Mouse (Mus musculus) thymus, postnatal 10 days (tissue): ENCODE results near the gene Gm1043.
A peak's percentile ranks its signal among the peaks of the same experiment; 100 is the strongest.

Source experiments
- DNase-seq, 2 experiments: peaks; one replicate each; pipeline ENCODE4 v3.0.0; 2021; ENCODE audit warnings: low spot score in 2 of 2

Gene Gm1043

DNA sequence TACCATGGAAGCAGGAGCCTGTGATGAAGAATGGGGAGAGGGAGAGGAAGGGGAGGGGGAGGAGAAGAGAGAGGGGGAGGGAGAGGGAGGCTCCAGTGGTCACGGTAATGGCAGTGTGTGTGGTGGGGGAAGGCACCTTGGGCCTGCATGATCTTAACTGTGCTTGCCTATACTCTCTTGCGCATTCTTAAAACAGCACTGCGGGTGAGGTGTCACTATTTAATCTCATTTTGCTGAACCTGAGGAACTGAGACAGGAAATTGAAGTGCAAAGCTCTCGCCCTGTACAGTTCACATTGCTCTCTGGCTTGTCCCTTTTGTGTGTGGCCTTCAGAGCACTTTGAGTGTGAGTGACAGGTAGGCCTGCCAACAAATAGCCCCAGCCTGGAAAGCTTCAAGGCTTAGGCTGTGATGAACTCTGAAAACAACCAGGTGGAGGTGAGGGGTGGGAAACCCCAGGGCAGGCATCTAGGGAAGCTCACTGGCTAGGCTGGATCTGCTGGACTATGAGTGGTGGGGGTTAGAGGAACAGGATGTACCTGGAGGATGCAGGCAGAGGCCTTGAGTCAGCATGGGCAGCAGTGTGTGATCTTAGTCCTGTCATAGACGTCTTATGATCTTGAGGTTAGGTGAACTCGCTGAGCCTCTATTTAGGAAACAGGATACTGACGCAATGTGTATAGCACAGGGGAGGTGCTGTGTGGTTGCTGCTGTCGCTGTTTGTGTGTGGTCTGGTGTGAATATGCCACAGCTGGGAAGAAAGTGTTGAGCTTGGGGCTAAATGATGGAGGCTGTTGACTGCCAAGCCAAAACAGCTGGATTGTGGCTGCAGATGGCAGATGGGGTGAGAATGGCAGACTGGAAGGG, 18.2 kb upstream of the Gm1043 start:
- peak; percentile 52 for DNase-seq

DNA sequence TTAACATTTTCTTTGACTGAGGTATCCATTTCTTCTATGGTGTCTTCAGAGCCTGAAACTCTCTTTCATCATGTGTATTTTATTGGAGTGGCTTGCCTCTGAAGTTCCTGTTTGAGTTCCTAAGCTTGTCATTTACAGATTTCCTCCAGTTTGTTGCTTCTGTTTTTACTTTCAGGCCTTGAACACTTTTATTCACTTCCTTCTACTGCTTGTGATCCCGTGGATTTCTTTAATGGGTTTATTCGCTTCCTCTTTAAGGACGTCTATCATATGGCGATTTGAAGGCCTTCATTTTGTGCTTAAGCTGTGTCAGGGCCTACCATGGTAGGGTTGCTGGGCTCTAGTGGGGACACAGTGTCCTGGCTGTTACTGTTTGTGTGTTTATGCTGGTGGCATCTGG, 11.5 kb upstream of the Gm1043 start:
- DNase-seq, result no peak

DNA sequence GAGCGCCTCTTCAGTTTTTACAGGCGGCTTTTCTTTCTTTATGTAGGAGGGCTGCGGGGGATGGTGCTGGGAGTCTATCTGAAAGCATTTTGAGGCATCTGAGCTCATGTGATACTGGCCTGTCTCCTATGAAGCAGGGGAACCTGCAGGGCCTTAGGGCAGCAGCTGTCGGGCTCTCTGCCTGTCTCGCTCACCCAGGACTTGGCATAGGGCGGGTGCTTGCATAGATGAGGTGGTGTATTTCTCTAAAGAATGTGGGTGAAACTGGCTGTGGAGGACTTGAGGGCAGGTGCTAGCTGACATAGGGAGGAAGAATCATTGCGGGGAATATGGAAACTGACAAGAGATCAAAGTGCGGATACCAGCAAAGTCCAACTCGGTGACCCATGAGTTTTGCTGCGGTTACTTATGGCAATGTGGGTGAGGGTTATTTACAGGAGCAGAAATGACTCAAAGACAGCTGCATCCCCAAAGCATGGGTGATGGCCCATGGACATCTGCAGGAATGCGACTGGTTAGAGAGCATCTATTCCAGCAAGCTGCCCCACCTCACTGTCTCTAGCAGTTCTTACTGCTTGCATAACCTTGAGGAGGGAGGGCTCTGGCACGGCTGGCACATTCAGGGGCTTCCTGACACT, 8.4 kb upstream of the Gm1043 start:
- no peak for DNase-seq

DNA sequence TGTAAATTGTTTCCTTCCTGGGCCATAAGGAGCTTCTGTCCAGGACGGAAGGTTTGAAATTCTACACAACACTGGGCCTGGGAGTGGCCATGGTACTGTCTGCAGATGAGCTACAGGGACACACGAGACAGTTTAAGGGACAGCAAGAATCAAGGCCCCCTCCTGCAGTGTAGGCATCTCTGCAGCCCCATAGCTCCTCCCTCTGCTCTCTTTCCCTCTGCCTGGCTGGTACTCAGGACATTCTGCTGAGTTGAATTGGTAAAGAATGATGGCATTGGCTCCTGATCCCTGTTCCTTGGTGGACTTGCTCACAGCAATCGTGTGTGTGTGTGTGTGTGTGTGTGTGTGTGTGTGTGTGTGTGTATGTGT, 7.9 kb upstream of the Gm1043 start:
- DNase-seq, result no peak

DNA sequence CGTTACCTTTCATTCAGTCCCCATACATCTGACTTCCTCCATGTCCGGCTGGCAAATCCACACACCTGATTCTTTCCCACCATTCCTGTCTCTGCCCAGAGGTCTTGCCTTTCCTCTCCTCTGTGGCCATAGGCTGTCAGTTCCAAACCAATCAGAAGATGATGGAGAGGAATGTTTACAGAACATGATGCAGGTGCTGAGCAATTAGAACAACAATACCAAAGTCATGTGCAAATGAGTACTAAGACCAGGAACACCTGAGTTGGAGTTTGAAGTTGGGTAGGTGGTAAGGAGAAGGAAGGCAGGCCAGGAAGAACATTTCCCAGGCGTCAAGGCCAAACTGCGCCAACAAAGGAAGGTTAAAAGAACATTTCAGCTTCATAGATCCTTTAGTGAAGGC, 5.7 kb upstream of the Gm1043 start:
- DNase-seq, result no peak

DNA sequence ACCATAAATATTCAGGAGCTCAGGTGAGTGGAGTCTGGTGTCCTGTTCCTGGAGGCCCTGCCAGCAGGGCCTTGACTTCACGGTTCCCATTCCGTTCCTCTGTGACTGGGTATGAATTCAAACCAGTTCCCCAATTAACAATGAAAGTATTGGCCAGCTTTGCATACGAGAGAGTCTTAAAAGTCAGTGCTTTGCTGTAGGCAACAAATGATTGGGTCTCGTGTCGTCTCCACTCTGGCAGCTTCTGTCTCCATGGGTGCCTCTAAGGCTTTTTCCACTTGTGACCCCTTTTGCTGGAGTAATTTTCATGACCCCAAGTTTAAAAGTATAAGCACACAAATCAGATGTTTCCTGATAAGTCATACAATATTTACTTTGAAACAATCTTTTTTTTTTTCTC, 4.6 kb upstream of the Gm1043 start:
- no peak for DNase-seq

DNA sequence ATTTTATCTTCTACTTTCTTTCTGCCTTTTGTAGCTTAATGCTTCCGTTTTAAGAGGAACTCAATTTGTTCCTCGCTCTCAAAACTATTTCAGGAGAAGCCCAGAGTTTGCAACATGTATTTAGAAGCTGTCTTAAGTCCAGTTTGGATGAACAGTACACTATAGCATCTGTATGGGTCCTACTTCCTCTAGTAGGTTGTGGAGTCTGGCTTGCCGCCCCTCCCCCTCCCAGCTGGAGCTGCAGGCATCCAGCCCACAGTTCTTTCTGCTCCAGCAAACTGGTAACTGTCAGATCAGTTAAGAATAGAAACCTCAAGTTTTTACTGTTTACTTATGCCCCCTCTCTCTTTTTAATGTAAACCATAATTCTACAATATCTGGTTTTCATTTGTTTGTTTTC, 2.8 kb upstream of the Gm1043 start:
- DNase-seq, result peak; percentile 81 to 87

DNA sequence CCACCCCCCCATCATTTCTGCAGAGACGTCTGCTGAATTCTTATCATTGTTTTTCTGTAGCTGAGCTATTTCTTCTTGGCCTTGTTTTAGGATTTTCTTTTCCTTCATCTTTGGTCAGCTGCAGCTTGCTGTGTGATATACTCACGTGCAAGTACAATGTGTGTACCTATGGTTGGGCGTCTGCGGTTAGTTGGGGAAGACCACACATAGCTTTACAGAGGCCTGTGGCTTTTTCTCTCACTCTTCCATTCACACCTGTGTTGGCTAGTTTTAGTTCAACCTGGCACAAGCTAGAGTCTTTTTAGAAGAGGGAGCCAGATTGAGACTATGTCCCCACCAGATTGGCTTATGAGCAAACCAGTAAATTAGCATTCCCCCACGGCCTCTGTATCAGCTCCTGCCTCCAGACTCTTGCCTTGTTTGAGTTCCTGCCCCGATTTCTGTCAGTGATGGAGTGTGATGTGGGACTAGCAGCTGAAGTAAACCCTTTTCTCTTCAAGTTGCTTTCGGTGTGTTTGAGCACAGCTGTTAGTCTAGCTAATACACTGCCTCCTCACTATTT, 1.9 kb upstream of the Gm1043 start:
- peak; percentile 49 to 62 for DNase-seq

DNA sequence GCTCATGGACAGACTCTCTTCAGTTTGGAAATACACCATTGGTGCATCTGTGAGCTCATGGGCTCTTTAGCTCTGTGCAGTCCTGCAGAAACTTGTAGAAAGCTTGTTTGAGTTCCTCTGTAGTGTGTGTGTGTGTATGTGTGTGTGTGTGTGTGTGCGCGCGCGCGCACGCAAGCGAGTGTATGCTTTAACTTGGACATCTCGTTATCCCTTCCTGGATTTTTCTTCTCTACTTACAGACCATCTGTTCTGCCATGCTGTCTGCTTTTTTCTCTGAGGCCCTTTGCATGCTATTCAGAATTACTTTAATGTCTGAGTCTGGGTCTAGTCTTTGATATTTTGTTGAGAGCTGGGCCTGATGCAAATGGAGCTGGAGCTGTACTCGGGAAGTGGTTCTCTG, 1.3 kb upstream of the Gm1043 start:
- no peak for DNase-seq

DNA sequence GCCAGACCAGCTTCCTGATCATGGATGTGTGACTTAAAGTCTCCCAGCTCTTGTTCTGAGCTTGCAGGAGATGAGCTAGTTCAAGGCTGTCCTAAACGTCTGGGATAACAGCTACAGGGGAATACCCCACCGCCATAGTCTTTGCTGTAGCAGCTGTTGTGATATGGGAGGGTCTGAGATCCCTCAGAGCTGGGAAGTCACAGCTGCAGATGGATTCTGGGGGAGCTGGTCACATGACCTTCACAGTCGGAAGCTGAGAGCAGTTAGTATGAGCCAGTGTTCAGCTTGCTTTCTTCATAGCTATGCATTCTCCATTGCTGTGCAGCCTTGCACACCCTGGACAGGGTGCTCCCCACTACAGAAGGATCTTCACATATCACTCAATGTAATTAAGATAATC, 748 bp downstream of the Gm1043 start:
- DNase-seq, result no peak

DNA sequence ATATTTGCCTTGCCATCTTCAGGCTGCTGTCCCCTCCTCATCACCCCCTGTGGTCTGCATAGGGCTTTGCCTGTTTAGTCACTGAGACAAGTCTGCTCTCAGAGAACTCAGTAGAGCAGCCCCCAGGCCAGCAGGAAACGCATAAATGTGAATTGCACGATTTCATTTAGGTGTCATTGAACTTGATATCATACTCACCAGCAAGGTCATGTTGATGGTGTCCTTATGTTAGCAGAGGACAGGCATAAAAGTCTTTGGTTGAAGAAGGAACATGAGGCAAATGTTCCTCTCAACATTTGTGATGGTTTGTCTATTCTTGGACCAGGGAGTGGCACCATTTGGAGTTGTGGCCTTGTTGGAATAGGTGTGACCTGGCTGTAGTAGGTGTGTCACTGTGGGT, 2.6 kb downstream of the Gm1043 start:
- DNase-seq, result no peak

DNA sequence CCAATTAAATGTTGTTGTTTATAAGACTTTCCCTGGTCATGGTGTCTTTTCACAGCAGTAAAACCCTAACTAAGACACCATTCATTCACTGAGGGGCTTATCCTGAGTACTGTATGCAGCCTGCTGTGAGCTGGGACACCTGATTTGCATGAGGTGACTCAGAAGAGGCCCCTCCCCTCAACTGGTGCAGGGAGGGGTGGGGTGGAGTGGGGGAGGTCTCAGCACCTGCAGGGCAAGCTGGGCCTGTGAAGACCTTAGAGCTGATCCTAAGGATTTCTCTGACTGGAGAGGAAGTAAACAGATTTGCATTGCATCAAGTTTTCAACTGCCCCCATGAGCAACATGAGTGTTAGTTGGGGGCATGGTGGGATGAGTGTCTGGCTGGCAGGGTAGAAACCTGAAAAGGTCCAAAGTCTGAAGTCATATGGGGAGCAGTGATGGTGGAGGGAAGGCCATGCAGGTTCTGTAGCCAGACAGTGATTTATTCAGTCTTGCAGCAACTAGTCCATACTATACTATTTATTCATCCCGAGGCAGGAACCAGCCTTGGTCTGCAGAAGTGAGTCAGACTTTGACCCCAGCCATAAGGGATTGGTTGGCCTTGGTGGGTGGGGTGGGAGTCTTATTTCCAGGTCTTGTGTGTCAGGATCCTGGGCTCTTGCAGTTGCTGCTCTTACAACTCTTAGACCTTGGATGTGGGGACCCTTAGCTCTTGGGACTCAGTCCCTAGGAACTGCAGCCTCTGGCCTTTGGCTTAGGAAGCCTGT, 3.4 kb downstream of the Gm1043 start:
- DNase-seq, result no peak

DNA sequence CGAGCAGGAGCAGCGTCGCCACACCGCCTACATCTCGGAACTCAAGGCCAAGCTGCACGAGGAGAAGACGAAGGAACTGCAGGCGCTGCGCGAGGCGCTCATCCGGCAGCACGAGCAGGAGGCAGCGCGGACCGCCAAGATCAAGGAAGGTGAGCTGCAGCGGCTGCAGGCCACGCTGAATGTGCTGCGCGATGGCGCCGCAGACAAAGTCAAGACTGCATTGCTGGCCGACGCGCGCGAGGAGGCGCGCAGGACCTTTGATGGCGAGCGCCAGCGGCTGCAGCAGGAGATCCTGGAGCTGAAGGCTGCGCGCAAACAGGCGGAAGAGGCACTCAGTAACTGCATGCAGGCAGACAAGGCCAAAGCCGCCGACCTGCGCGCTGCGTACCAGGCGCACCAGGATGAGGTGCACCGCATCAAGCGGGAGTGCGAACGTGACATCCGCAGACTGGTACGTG, 6.0 kb downstream of the Gm1043 start:
- DNase-seq, result no peak

DNA sequence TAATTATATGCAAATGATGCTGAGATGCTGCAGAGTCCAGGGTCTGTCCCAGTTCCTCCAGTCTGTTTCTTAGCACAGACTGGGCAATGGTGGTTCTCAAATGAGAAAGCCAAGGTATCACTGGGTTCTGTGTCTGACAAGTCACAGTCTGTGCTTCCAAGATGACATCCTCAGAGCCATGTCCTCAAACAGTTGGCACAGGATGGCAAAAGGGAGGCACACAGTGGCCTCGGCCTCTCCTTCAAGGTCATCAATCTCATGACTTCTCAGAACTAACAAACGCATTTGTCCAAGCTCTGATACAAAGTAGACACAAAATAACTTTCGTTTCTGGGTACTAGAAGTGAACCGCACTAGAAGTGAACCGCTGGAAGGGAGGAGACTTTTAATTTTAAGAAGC, 9.8 kb downstream of the Gm1043 start:
- no peak for DNase-seq

DNA sequence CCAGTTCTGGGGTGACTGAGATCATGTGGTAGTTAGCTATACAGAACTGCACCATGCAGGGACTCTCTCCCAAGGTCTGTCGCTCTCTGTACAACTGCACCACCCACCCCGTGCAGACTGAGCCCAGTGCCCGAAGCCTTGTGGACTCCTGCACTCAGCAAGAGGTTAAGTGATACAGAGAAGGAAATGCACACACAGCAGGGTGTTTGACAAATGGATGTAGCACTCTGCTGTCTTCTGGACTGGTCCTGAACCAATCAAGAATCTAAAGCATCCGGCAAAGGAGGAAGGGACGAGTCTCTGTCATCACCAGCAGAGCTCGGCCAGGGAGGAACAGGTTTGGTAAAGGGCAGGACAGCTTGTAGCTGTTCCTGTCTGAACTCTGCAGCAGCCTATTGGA, 12.4 kb downstream of the Gm1043 start:
- DNase-seq, result no peak

DNA sequence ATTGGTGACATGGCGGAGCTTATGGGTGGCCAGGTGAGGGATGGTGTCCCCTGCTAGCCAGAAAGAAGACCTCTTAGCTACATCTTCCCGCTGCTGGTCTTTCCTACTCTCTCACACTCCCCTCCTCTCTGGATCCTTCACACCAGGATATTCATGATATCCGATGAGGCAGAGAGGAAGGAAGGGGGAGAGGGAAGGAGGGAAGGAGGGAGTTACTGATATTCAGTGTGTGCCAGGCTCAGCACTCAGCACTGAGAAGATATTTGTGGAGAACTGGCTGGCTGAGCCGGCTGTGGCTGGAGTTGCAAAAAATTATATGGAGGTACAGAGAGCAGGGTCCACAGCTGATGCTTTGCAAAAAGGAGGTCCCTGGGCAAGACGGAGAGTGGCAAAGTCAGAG, 15.6 kb downstream of the Gm1043 start:
- no peak for DNase-seq

DNA sequence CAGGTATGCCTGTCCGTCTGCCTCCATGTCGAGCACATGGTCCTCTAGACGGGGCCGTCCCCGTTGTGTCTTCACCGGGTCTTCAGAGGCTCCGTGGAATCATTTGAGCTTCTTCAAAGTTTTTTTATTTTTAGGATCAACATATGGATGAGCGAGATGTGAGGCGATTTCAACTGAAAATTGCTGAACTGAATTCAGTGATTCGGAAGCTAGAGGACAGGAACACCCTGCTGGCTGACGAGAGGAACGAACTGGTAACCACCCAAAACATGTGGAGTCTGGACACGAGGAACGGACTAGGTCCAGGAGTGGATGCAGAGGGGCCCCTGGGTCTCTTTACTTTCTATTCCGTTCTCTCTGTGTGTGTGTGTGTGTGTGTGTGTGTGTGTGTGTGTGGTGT, 16.5 kb downstream of the Gm1043 start:
- DNase-seq, result no peak

DNA sequence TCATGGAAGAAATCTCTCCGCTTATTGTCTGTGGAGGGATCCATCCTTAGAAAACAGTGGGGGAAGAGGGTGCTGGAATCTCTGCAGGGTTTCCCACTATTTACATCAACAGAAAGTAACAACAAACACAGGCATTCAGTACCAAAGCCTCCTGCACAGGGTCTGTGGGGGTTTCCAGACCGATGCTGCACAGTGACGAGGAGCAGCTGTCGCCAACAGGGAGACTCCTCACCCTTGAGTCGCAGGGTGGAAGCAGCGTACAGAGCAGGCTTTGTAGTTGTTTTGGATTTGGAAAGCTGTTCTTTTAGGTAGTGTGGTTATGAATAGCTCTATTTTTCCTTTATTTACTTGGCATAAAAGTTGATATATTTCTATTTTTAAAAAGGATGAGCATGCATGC, 16.9 kb downstream of the Gm1043 start:
- no peak for DNase-seq

DNA sequence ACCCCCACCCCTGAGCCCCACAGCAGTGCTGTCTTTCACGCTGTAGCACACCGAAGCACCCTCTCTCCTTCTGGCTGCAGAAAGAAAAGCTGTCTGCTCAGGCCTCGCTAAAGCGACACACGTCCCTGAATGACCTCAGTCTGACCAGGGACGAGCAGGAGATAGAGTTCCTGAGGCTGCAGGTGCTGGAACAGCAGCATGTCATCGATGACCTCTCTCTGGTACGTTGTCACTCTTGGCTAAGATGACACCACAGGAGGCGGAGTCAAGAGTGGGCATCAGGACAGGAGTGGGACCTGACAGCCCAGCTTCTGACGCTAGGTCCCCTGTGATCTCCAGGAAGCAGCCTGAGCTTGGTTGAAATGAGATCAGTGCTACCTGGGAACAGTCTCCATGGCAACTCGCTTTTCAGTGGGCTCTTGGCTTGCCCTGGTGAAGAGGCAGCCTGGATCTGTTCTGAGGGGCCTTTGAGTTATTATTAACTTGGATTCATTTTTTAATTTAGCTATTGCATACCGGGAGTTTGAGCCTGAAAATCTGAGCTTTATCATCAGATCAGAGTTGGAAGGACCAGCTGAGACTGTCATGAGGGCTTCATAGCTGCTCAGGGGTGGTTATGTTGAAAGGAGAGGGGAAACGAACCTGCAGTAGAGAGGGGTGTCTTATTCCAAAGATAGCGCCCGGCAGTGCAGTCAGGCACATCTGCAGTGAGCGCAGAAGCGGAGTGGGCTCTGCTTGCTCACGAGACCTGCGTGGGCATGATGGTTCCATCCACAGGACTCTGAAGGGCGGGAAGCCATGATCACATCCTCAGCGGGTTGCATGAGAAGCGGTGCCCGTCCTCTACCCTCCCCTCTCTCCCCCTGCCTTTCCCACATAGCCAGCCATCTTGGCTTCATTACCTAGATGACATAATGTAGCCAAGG, 20.6 kb downstream of the Gm1043 start:
- DNase-seq, result no peak

DNA sequence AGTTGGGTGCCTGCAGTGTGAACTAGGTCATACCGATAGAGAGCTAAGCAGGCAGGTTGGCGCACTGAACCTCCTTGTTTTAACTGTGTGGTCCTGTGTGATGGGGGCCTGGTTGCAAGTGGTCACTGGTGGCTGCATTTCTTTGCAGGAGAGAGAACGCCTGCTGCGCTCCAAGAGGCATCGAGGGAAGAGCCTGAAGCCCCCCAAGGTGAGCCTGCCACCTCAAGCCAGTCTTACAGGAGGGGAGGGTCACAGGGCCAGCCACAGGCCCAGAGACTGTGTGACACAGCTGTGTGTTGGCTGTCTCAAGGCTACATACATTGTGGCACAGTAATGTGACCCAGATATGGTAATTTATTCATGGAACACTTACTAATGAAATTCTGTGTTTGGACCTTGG, 21.9 kb downstream of the Gm1043 start:
- DNase-seq, result no peak

DNA sequence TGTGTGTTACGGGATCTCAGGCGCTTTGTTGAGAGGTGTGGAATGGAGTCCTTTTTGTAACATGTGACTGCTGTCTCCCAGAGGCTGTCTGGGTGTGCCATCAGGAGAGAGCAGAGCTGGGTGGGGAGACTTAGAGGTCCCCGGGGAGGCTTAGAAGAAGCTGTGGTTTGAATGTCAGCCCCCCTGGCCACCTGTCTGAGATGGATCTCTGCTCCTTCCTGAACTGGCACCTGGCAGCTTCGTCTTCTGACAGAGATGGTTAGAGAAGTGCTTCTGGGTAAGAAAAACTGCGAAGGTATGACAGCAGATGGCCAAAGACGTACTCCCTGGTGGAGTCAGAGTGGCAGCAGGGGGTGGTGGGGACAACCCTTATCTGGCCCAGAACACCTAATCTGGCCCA, 22.4 kb downstream of the Gm1043 start:
- peak; percentile 50 to 58 for DNase-seq
